In genomic region chr6:47821776-47822175, GRCm38 (mm10) we compare ENCODE assay signal across 19 mouse cellular contexts. TPM values are rescaled to one million over a fixed set of nuclear protein-coding genes. Genes with fewer than 3 reads are reported as not detected.
A peak's percentile ranks its signal among the peaks of the same experiment; 100 is the strongest.
DNase-seq lines count a peak whose midpoint lies in the region; ATAC-seq lines count a peak whose summit lies in the region.
"Had no signal": no experiment of that assay in that cellular context is flagged by ENCODE, and none has a peak within 500 bp of the region (broad histone marks: within the 10 kb centered on the region; RNA-seq: fewer than 3 reads in every experiment).

No protein-coding gene starts in this region.

- no peaks in the 10 kb centered on the region for H3K4me1 ChIP-seq in midbrain, embryonic 11.5 days (ENCODE audit: control insufficient read depth, insufficient read depth, low read length)
- no peaks in the 10 kb centered on the region for H3K4me1 ChIP-seq in midbrain, embryonic 10.5 days

- H3K9ac ChIP-seq in midbrain, embryonic 11.5 days (ENCODE audit: low read length): no peak overlapping the region

- H3K9me3 ChIP-seq in midbrain, embryonic 11.5 days (ENCODE audit: control insufficient read depth, low read length): no peaks in the 10 kb centered on the region
- H3K9me3 ChIP-seq in midbrain, embryonic 10.5 days (replicated peaks): no peaks in the 10 kb centered on the region
- H3K9me3 ChIP-seq: G1E had no signal

- peaks cover 13% of the 10 kb centered on the region; the same call in 1 of the 2 replicates for H3K36me3 ChIP-seq in midbrain, embryonic 11.5 days (ENCODE audit: control insufficient read depth, insufficient read depth, low read length)
- peaks cover 90% of the 10 kb centered on the region for H3K36me3 ChIP-seq in midbrain, embryonic 10.5 days

- H3K4me2 ChIP-seq in midbrain, embryonic 11.5 days: no peak overlapping the region

- peak; percentile 51 for DNase-seq in heart, adult 11 months
- no peak for DNase-seq in heart, postnatal 14 days
- DNase-seq in midbrain, embryonic 11.5 days (ENCODE audit: low spot score, missing footprints): peak; percentile 73
- DNase-seq in midbrain, embryonic 10.5 days (ENCODE audit: low spot score): no peak
- DNase-seq: adrenal gland, adult 2 months; adrenal gland, adult 8-10 months; adrenal gland, postnatal 10 days; adrenal gland, postnatal 14 days; adrenal gland, postnatal 25 days; adrenal gland, postnatal 36 days; B cell, adult 2 months; cerebellum, adult 11 months; cerebellum, adult 11-12 months; cerebellum, adult 18-20 months had no signal

- H3K27ac ChIP-seq in midbrain, embryonic 11.5 days (ENCODE audit: low read depth, low read length): no peak overlapping the region
- no peak overlapping the region for H3K27ac ChIP-seq in midbrain, embryonic 10.5 days (replicated peaks)

- H3K27me3 ChIP-seq in midbrain, embryonic 11.5 days (ENCODE audit: control insufficient read depth, insufficient read depth, low read length): no peaks in the 10 kb centered on the region
- no peaks in the 10 kb centered on the region for H3K27me3 ChIP-seq in midbrain, embryonic 10.5 days (ENCODE audit: low read depth, poor library complexity, severe bottlenecking)
- H3K27me3 ChIP-seq: CH12.LX, Patski had no signal

- intact Hi-C loops in heart, postnatal 14 days (cut with DNase I): no loop called here

- no peak overlapping the region for H3K4me3 ChIP-seq in midbrain, embryonic 11.5 days (ENCODE audit: low read depth, low read length)
- H3K4me3 ChIP-seq in midbrain, embryonic 10.5 days: no peak overlapping the region

- 93% methylated on average over 6 of the region's 6 CpGs for WGBS in midbrain, embryonic 11.5 days
- WGBS in midbrain, embryonic 10.5 days: 92% methylated on average over 6 of the region's 6 CpGs

- no peak for ATAC-seq in midbrain, embryonic 11.5 days (ENCODE audit: low FRiP score)
- ATAC-seq: activated CD4-positive, CD25-positive, alpha-beta regulatory T cell, adult 4 months; CD4-positive, CD25-positive, alpha-beta regulatory T cell, adult 4 months; Patski had no signal

RNA-seq across cellular contexts. Expression of gene Pdia4, which starts 8.5 kb away (rescaled TPM):
- total RNA-seq in heart, postnatal 14 days (2021): 10 to 100 TPM; 36.5 to 45.0 TPM
- 258 and 263 TPM in 2 replicates for polyA plus RNA-seq in midbrain, embryonic 11.5 days (2014; fragmentation: Nextera tagmentation; extraction: Ambion mirVana)
- polyA plus RNA-seq in midbrain, embryonic 10.5 days (2016; fragmentation: Nextera tagmentation; extraction: Ambion mirVana): 283 and 312 TPM in 2 replicates

RNA-seq across cellular contexts. Expression of gene Zfp786, which starts 8.9 kb away (rescaled TPM):
- under 1 TPM; 0.46 to 0.53 TPM for total RNA-seq in heart, postnatal 14 days (2021)
- 7.0 and 8.1 TPM in 2 replicates for polyA plus RNA-seq in midbrain, embryonic 11.5 days (2014; fragmentation: Nextera tagmentation; extraction: Ambion mirVana)
- polyA plus RNA-seq in midbrain, embryonic 10.5 days (2016; fragmentation: Nextera tagmentation; extraction: Ambion mirVana): 6.9 and 8.5 TPM in 2 replicates
- polyA plus RNA-seq: activated CD4-positive, CD25-positive, alpha-beta regulatory T cell, adult 4 months; CD4-positive, CD25-positive, alpha-beta regulatory T cell, adult 4 months had no signal

RNA-seq across cellular contexts. Expression of gene Zfp398, which starts 13.7 kb away (rescaled TPM):
- total RNA-seq in heart, postnatal 14 days (2021): 1 to 10 TPM; 6.7 to 7.0 TPM
- polyA plus RNA-seq in midbrain, embryonic 11.5 days (2014; fragmentation: Nextera tagmentation; extraction: Ambion mirVana): 7.6 and 8.3 TPM in 2 replicates
- polyA plus RNA-seq in midbrain, embryonic 10.5 days (2016; fragmentation: Nextera tagmentation; extraction: Ambion mirVana): 8.2 and 8.8 TPM in 2 replicates

RNA-seq across cellular contexts. Expression of gene Zfp282, which starts 55.2 kb away (rescaled TPM):
- total RNA-seq in heart, postnatal 14 days (2021): 1 to 10 TPM; 8.5 to 9.1 TPM
- 12.6 and 13.6 TPM in 2 replicates for polyA plus RNA-seq in midbrain, embryonic 11.5 days (2014; fragmentation: Nextera tagmentation; extraction: Ambion mirVana)
- polyA plus RNA-seq in midbrain, embryonic 10.5 days (2016; fragmentation: Nextera tagmentation; extraction: Ambion mirVana): 16.3 and 19.4 TPM in 2 replicates

Comparison
In these comparisons a context has a peak if more than half of its experiments do, and no peak if none do; other contexts are left out.
1. DNase-seq: peak in heart, adult 11 months (single experiment) and midbrain, embryonic 11.5 days (single experiment); none in heart, postnatal 14 days (0 of 2) and midbrain, embryonic 10.5 days (single experiment).